Mouse (Mus musculus) liver, embryonic 14.5 days (tissue): Measurements from ENCODE around the gene Ccdc167. TPM values are rescaled to one million over a fixed set of nuclear protein-coding genes. Genes with fewer than 3 reads are reported as not detected.

ENCODE experiments used
- ATAC-seq: fragments of 200-750 bp; cut with Nextera tagmentation; 2 replicates; pipeline ENCODE4 v1.8.0; 2017; ENCODE audit warnings: moderate number of reproducible peaks, mild to moderate bottlenecking, moderate library complexity; ENCODE audit not compliant: insufficient read depth
- DNase-seq, 3 experiments: peaks; one replicate each; pipeline ENCODE4 v3.0.0-alpha.2; 2012 to 2013; ENCODE audit warnings: low read depth in 3 of 3, low spot score in 3 of 3
- H3K27ac ChIP-seq: fragments of 300-500 bp; sonication (generic); 2 replicates; pipeline ENCODE4 v1.5.1; 2014; ENCODE audit warnings: moderate library complexity, mild to moderate bottlenecking, control low read depth, inconsistent platforms
- H3K27me3 ChIP-seq: fragments of 300-500 bp; sonication (generic); 2 replicates; pipeline ENCODE4 v1.6.1; 2014; ENCODE audit warnings: mild to moderate bottlenecking, low read length, moderate library complexity; ENCODE audit not compliant: control insufficient read depth, insufficient read depth
- H3K36me3 ChIP-seq: fragments of 300-500 bp; sonication (generic); replicated peaks from 2 replicates; pipeline ENCODE4 v1.6.1; 2014; ENCODE audit warnings: low read depth; ENCODE audit not compliant: control insufficient read depth, insufficient read depth
- H3K4me1 ChIP-seq, 2 experiments: fragments of 200-500 bp in 1 of 2; fragments of 300-500 bp in 1 of 2; sonication (generic) in 1 of 2; replicated peaks; 2 replicates each; pipeline ENCODE4 v1.6.1; 2012 to 2014; ENCODE audit warnings: antibody characterized with exemption in 1 of 2, inconsistent platforms in 1 of 2, low read length in 1 of 2; ENCODE audit not compliant: control insufficient read depth in 2 of 2, insufficient read depth in 2 of 2
- H3K4me2 ChIP-seq: fragments of 300-500 bp; sonication (generic); 2 replicates; pipeline ENCODE4 v1.6.1; 2014; ENCODE audit warnings: low read depth, mild to moderate bottlenecking, control low read depth, moderate library complexity
- H3K4me3 ChIP-seq, 2 experiments: fragments of 200-500 bp in 1 of 2; fragments of 300-500 bp in 1 of 2; sonication (generic) in 1 of 2; 2 replicates each; pipeline ENCODE4 v1.5.1; 2012 to 2014; ENCODE audit warnings: low read depth in 2 of 2, low read length in 2 of 2, mild to moderate bottlenecking in 2 of 2, control low read depth in 1 of 2, inconsistent platforms in 1 of 2, moderate library complexity in 1 of 2; ENCODE audit not compliant: insufficient read depth in 1 of 2
- H3K9ac ChIP-seq: fragments of 300-500 bp; sonication (generic); replicated peaks from 2 replicates; pipeline ENCODE4 v1.6.1; 2014; ENCODE audit warnings: mild to moderate bottlenecking, control low read depth, moderate library complexity
- H3K9me3 ChIP-seq: fragments of 300-500 bp; sonication (generic); 2 replicates; pipeline ENCODE4 v1.6.1; 2016; ENCODE audit warnings: low read length, mixed read lengths; ENCODE audit not compliant: control insufficient read depth
- CTCF ChIP-seq: IDR thresholded peaks from 2 replicates; pipeline ENCODE4 v1.5.1; 2016; ENCODE audit warnings: antibody characterized with exemption, low read depth, control low read depth
- EP300 ChIP-seq: IDR thresholded peaks from 2 replicates; pipeline ENCODE4 v1.6.1; 2016; ENCODE audit warnings: antibody characterized with exemption, low read depth
- WGBS: fragments of 180-500 bp; shearing (Covaris S2); extraction: QIAGEN DNeasy Blood & Tissue Kit; methylation state at CpG from one replicate; pipeline ENCODE4 v1.1.7; 2014; ENCODE audit not compliant: insufficient replicate concordance; 5-methylcytosine and 5-hydroxymethylcytosine counted together
- polyA plus RNA-seq, 2 experiments: library from polyadenylated mRNA; depleted of rRNA in 1 of 2; stranded (reverse) in 1 of 2; unstranded in 1 of 2; fragments of >200 nt; fragmentation: Nextera tagmentation in 1 of 2; extraction: Ambion mirVana in 1 of 2; gene quantifications; 2 replicates each; pipeline versions ENCODE4 v1.2.1 to v1.2.3; 2012 to 2014

Ccdc167 gene
- polyA plus RNA-seq, 2 experiments: 7.6 to 10.1 TPM

GRCm38 (mm10) chr17:29694516-29694915 lies 22.3 kb downstream of the Ccdc167 start:
- no peak overlapping the region for H3K4me3 ChIP-seq
- no peak for ATAC-seq
- 79% methylated on average over 4 of the region's 4 CpGs for WGBS
- no peaks in the 10 kb centered on the region for H3K27me3 ChIP-seq
- H3K36me3 ChIP-seq: peaks cover 65% of the 10 kb centered on the region
- H3K4me2 ChIP-seq: no peak overlapping the region
- H3K9me3 ChIP-seq: no peaks in the 10 kb centered on the region
- peaks cover 3 to 4% of the 10 kb centered on the region in 2 experiments; a peak in 3 of 4 replicates for H3K4me1 ChIP-seq
- H3K9ac ChIP-seq: no peak overlapping the region
- no peak for DNase-seq
- H3K27ac ChIP-seq: no peak overlapping the region
- TF ChIP-seq CTCF: no peak
- no peak for TF ChIP-seq EP300

DNA sequence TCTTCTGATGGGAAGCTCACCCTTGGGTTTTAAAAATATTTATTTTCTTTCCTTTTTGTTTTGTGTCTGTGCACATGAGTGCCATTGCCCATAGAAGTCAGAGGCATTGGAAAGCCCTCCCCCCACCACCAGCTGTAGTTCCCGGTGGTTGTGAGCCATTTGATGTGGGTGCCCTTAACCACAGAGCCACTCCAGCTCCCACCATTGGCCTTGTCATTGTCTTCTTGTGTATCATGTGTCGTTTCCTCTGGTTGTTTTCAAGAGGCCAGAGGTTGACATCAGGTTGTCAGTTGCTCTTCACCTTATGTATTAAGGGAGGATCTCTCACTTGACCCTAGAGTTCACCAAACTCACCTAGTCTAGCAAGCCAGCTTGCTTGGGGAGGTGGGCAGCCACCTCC lies 23.3 kb downstream of the Ccdc167 start:
- H3K36me3 ChIP-seq: peaks cover 61% of the 10 kb centered on the region
- H3K4me3 ChIP-seq: no peak overlapping the region
- no peak overlapping the region for H3K9ac ChIP-seq
- no peak overlapping the region for H3K27ac ChIP-seq
- DNase-seq (no peak), ATAC-seq (no peak)
- TF ChIP-seq CTCF (no peak), EP300 (no peak)
- peaks cover 3 to 4% of the 10 kb centered on the region in 2 experiments; a peak in 3 of 4 replicates for H3K4me1 ChIP-seq
- no peaks in the 10 kb centered on the region for H3K27me3 ChIP-seq
- no peaks in the 10 kb centered on the region for H3K9me3 ChIP-seq
- H3K4me2 ChIP-seq: no peak overlapping the region
- WGBS: 37% methylated on average over 2 of the region's 2 CpGs

DNA sequence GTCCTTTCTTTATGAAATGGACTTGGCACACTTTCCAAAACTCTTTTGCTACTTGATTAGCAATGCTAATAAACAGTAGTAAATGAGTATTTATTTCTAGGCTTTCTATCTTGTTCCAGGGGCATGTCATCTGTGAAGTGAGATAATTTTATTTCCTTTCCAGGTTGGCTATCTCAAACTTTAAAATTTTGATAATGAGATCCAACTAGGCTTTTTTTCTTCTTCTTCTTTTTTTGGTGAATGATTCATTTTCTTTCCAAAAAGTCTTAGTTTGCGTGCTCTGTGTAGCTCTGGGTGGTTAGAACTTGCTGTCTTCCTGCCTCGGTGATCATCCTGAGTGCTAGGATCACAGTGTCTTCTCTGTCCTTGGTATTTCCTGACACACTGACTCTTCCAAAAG lies 24.0 kb downstream of the Ccdc167 start:
- ATAC-seq: no peak
- 83% methylated on average over 2 of the region's 2 CpGs for WGBS
- H3K4me3 ChIP-seq: no peak overlapping the region
- TF ChIP-seq CTCF: no peak
- TF ChIP-seq EP300: 0 out of 2 replicates have a peak, but pooled peaks have one; percentile 23
- no peak overlapping the region for H3K9ac ChIP-seq
- H3K4me1 ChIP-seq: peaks cover 4% of the 10 kb centered on the region in 2 experiments
- no peaks in the 10 kb centered on the region for H3K9me3 ChIP-seq
- DNase-seq: no peak
- no peak overlapping the region for H3K4me2 ChIP-seq
- H3K27ac ChIP-seq: no peak overlapping the region
- H3K27me3 ChIP-seq: no peaks in the 10 kb centered on the region
- peaks cover 61% of the 10 kb centered on the region for H3K36me3 ChIP-seq

- H3K4me2 ChIP-seq: no peak overlapping the region
- no peaks in the 10 kb centered on the region for H3K27me3 ChIP-seq
- no peak overlapping the region for H3K27ac ChIP-seq
- peaks cover 22 to 29% of the 10 kb centered on the region in 2 experiments for H3K4me1 ChIP-seq
- no peak overlapping the region for H3K4me3 ChIP-seq
- H3K36me3 ChIP-seq: peaks cover 66% of the 10 kb centered on the region
- TF ChIP-seq CTCF: no peak
- no peak for TF ChIP-seq EP300
- no peak for ATAC-seq
- H3K9ac ChIP-seq: no peak overlapping the region
- 57% methylated on average over 6 of the region's 6 CpGs for WGBS
- H3K9me3 ChIP-seq: no peaks in the 10 kb centered on the region
- no peak for DNase-seq
These were observed 26.6 kb downstream of the Ccdc167 start for GRCm38 (mm10) chr17:29690257-29690656.

DNA sequence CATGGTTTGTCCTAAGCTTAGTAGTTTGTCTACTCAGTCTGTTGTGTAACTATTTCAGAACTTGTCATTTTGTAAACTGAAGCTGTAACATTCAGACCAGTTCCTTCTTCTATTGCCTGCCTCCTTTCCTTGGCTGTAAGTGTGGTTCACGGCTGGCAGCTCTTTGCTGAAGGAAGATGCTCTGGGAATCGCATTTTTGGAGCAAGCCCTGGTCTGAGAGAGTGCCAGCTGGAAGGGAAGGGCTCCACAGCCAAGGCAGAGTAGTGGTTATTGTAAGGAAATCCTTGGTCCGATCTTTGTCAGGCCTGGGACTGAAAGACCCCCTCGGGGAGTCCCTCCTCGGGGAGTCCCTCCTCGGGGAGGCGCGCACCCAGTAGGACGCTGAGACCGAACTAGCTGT lies 28.2 kb downstream of the Ccdc167 start:
- Histone ChIP-seq H3K27me3 (no peaks in the 10 kb centered on the region), H3K9ac (no peak overlapping the region), H3K9me3 (no peaks in the 10 kb centered on the region), H3K4me2 (no peak overlapping the region), H3K36me3 (peaks cover 62% of the 10 kb centered on the region), H3K4me1 (peaks cover 36 to 43% of the 10 kb centered on the region in 2 experiments), H3K27ac (no peak overlapping the region), H3K4me3 (no peak overlapping the region)
- 93% methylated on average over 10 of the region's 10 CpGs for WGBS
- TF ChIP-seq EP300: no peak
- TF ChIP-seq CTCF: no peak
- DNase-seq (no peak), ATAC-seq (no peak)
